Mouse (Mus musculus): ENCODE measurements around the gene Camsap1.
A peak's percentile ranks its signal among the peaks of the same experiment; 100 is the strongest.

Gene Camsap1

DNA sequence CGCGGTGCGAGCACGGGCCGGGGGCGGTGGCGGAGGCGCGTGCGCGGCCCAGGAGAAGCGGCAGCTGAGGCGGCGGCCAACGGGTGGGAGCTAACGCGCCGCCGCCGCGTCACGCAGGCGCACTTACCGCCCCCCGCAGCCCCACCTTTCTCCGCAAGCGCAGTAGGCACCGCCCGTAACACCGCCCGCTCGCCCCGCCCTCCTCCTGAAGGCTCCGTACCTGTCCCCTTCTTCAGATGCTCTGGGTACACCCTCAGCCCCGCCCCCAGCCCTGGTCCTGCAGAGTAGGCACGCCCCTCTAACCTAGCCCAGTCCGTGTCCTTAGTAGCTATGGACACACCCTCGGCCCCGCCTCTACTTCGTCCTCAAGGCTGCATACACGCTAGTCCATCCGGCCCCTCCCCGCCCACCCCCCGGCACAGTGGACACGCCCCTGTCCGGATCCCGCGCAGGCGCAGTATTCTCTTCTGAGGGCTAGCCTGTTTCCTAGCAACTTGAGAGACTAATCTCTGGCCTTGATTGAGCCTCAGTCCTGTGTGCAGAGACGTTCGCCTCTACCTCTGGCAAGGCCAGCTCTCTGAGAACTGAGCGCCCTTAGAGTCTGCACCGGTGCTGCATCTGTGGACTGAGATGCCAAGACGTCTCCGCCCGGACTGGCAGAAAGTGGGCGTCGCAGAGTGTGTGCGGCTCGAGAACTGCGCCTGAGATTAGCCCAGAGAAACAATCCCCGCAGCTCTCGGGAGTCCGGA, at the start of gene Camsap1:
Gene Camsap1 (minus strand): TSS at position 124 of the 749 bp plus-strand sequence.
- peak; percentile 98 for DNase-seq (ENCODE audit: low spot score)

DNA sequence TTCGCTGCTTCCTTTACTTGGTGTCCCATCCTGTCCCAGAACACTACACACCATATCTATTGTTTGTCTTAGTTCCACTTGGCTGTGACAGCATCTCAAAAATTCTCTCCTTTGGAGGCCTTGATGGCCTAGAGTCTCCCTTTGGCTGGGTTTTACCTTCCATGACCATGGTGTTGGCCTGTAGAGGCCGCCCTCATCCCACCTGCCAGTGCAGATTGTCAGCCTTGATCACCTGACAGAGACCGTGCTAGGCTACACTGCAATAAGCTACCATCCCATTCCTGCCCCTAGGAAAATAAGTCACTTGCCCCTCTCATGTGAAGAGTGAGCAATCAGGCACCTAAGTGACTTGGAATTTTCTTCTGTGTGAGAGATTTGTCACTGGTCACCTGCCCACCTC, 47.2 kb upstream of the Camsap1 start:
- DNase-seq (ENCODE audit: low spot score) = no peak

- peak; percentile 40 for DNase-seq (ENCODE audit: low spot score)
Measured at GRCm38 (mm10) chr2:26024138-26025075, 41.3 kb upstream of the Camsap1 start.

DNA sequence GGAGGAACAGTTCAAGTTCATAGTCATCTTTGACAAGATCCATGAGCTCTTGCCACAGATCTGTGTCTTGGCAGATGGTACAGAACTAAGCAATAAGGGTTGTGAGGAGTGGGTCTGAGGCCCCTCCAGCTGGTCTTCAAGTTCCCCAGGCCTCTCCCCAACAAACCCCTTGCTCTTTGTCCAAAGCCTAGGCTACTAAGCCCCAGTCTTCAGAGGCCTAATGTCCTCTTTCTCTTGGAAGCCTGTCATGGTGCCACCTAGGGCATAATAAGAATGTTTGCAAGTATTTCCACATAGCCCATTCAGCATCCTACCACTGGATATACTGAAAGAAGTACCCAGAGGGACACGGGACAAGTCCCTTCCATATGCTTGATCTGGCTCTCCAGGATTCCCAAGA, 39.5 kb upstream of the Camsap1 start:
- no peak for DNase-seq (ENCODE audit: low spot score)

DNA sequence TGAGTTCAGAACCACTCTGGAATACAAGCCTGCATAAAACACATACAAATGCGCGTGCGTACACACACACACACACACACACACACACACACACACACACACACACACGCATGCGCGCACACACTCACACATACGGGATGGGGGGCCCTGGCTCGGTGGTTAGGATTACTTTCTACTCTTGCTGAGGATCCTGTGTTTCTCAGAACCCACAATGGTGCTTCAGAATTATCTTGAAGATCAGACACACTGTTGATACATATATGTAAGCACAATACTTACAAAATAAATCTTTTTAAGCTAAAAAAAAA, 39.1 kb upstream of the Camsap1 start:
- no peak for DNase-seq (ENCODE audit: low spot score)

- DNase-seq (ENCODE audit: low spot score) = peak; percentile 88
Measured at GRCm38 (mm10) chr2:26021561-26022257, 38.6 kb upstream of the Camsap1 start, which contains the start of gene Ubac1. Gene Ubac1, minus strand, starts transcription at chr2:26021747.

- peak; percentile 27 for DNase-seq (ENCODE audit: low spot score)
Measured at GRCm38 (mm10) chr2:26020714-26021560, 37.9 kb upstream of the Camsap1 start.

- no peak for DNase-seq (ENCODE audit: low spot score)
Measured at GRCm38 (mm10) chr2:26019923-26020322, 36.8 kb upstream of the Camsap1 start.

- DNase-seq (ENCODE audit: low spot score) = no peak
Measured at GRCm38 (mm10) chr2:26017326-26017725, 34.2 kb upstream of the Camsap1 start.

DNA sequence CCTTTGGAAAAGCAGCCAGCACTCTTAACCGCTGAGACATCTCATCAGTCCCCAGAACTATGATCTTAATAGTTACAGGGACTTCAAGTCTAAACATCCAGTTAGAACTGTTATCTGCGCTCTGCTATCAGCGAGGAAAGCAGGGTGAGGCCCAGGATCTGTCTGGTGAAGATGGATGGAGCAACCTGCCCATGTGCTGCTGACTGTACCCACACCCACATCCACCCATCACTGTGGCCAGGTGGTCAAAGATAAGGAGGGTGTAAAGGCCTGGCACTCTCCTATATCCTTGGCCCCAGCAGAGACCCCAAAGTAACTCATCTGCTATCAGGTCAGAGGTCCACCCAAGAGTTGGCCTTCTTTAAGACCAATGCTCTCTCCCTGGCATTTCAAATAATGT, 30.6 kb upstream of the Camsap1 start:
- DNase-seq (ENCODE audit: low spot score) = no peak

DNA sequence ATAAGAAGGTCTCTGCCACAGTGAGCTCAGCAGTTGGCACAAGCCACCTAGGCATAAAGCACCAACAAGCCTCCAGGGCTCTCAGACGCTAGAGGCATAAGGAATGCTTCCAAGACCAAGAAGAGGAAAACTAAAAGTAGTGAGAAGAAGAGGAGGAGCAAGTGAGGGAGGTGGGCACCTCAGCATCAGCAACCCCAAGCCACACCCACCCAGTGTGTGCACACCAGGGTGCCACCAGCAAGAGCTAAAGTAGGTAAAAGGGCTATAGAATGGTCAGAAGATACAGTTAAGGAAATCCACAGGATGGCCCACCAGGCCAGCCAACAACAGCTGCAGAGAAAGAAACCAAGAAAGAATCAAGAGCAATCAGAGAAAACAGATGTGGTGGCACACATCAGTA, 28.3 kb upstream of the Camsap1 start:
- no peak for DNase-seq (ENCODE audit: low spot score)

- no peak for DNase-seq (ENCODE audit: low spot score)
Measured at GRCm38 (mm10) chr2:26002001-26002400, 18.9 kb upstream of the Camsap1 start.

- DNase-seq (ENCODE audit: low spot score) = no peak
Measured at GRCm38 (mm10) chr2:26001136-26001535, 18.1 kb upstream of the Camsap1 start.

DNA sequence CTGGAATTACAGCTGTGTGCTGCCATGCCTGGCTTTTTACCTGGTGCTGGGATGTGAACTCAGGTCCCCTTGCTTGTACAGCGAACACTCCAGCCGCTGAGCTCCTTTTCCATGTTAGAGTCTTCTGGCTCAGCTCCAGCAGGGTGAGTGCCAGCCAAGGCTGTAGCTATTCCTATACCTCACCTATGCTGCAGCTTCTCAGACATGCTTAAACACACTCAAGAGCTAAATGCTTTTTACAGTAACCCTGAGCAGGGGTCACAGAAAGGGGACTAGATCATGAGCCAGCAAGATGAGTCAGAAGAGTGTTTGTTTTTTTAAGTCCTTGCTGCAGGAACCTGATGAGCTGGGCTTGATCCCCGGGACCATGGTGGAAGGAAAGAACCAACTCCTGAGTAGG, 14.6 kb upstream of the Camsap1 start:
- no peak for DNase-seq (ENCODE audit: low spot score)

DNA sequence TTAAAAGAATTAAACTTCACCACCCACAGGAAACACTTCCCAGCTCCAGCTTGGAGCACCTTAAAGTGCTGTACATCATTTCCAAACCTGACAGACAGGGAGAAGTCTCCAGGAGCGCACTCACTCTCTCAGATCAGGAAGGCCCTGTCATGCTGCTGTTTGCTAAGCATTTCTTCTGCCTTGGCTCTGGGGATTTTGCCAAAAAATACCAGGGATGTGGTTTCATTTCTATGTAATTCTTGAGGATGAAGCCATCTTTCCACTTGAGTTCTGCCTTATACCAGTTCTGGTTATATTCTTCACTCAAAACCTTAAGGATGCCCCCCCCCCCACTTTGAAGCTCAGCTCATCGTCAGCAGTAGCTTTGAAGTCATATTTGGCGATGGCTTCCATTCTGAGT, 11.7 kb upstream of the Camsap1 start:
- no peak for DNase-seq (ENCODE audit: low spot score)

DNA sequence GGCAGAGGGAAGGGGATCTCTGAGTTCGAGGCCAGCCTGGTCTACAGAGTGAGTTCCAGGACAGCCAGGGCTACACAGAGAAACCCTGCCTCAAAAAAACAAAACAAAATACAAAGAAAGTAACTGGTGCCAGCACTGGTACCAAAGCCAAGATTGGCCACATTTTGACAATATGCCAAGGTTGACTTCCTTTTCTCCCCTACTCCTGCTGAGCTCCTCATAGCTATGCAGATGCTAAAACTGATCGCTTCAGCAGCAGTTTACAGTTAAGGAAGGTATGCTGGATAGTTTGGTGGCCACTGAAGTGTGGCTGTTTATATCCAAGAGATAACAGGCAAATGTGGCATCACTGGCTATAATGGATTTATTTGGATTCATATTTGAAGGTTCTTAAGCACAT, 9.2 kb upstream of the Camsap1 start:
- no peak for DNase-seq (ENCODE audit: low spot score)

GRCm38 (mm10) chr2:25989651-25990050, 6.6 kb upstream of the Camsap1 start:
- no peak for DNase-seq (ENCODE audit: low spot score)

- DNase-seq (ENCODE audit: low spot score) = no peak
Measured at GRCm38 (mm10) chr2:25987817-25988216, 4.7 kb upstream of the Camsap1 start.

DNA sequence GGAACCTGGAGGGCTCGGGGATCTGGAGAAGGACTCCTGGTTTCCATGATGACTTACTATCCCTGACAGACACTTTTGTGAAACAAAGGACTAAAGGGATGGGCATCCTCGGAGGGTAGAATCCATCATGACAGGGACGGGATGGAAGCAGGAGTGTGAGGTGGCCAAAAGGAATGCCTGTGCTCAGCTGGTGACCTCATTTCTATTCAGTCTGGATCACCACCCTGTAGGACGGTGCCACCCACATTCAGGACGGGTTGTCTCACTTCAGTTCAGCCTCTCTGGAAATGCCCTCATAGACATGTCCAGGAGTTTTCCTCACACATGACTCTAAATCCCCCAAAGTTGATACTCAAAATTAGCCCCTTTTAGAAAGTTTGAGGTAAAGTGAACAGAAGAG, 3.5 kb upstream of the Camsap1 start:
- DNase-seq (ENCODE audit: low spot score) = no peak

- peak; percentile 28 for DNase-seq (ENCODE audit: low spot score)
Measured at GRCm38 (mm10) chr2:25982426-25983091, 523 bp downstream of the Camsap1 start.

- no peak for DNase-seq (ENCODE audit: low spot score)
Measured at GRCm38 (mm10) chr2:25982052-25982425, 1.0 kb downstream of the Camsap1 start.

All from left cerebral cortex, adult 11 months (tissue).